Mouse (Mus musculus) ovary, adult 18-20 months (tissue): ENCODE data around the gene Tex30.
A peak's percentile ranks its signal among the peaks of the same experiment; 100 is the strongest.

Experiments used
- DNase-seq: peaks from one replicate; pipeline ENCODE4 v3.0.0; 2022; ENCODE audit warnings: low spot score, mixed read lengths

Gene Tex30

DNA sequence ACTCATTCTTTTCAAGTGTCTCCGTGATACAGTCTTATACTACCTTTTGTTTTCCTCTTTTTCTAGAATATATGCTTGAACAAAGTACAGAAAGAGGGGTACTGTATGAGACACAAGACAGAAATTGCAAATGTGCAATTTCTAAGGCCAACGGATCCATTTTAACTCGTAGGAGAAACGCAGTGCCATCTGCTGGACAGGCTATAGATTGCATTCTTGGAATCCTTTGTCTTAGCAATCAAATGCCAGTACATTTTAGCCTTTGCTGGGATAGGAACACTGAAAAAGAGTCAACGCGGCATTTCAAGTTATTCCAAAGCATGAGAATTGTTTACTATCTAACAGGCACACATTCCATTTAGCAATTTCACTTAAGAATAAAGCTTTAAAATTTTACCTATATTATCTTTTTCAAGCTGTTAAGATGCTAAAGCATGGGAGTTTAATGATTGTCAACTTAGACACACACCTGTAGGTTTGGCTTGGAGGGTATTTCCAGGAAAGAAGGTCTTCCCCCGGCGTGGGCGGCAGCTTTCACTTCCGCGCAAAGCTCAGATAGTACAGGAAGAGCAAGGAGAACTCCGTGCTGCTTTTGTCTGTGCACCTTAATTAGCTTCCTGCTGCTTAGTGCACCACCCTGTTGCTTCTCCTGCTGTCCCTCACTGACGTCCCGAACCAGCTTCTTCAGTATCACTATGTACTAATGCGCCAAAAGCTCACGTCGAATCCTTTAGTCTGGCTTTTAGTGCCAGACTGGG, 60.3 kb downstream of the Tex30 start:
- DNase-seq, result peak; percentile 46
